Mouse (Mus musculus): ENCODE measurements around the gene Tgfa.

DNA sequence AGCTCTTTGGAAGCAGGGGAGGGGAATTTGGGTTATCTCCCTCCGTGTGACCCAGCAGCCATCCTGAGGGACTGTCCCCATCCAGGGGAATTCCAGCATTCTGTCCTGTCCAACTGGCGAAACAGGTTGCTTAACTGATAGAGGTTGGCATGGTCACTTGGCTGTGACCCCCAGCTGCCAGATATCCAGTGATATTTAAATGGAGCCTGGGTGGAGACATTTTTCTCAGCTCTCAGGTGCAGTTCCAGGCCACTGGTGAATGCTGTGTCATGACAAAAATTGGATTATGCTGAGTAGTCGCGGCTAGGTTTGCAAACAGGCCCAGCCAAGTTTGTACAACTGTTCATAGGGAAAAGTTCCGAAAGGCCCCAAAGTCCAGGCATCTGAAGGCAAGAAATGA, 12.4 kb upstream of the Tgfa start:
- TF ChIP-seq CTCF (IDR thresholded peaks at IDR 0.05; ENCODE audit: low read depth): no peak
- no peak for TF ChIP-seq EP300 (IDR thresholded peaks at IDR 0.05; ENCODE audit: low read depth)
